8 mouse cellular contexts compared by ENCODE assay signal in the genomic region with DNA sequence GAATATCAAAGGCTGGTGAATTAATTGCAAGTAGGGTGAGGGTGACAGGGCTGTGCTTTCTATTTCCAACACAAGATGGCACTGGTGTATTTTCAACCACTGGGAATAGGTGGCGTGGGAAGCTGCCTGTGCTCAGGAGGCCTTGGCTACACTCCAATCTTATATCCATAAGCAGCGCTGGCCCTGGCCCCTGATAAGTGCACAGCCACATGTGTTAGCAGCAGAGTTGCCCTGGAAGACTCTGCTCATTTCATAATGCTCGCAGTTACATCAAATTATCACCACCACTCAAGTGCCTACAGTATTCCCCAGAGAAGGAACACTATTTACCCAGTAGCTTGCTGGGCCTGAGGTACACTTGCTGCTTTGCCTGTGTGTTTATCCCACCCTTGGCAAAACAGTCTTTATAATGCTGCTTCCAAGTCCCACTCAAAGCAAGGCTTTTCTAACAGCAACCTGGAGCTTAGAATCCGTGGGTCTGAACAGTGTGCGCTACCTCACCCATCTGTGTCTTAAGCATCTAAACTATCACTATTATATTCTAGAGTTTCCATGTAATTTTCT.
DNase-seq lines count a peak whose midpoint lies in the region; ATAC-seq and TF ChIP-seq lines count a peak whose summit lies in the region.

No protein-coding gene starts in this region.

- no peak overlapping the region for H3K4me3 ChIP-seq in embryonic facial prominence, embryonic 12.5 days
- H3K4me3 ChIP-seq in heart, postnatal 0 days (ENCODE audit: low read depth, low read length) = no peak overlapping the region
- no peak overlapping the region for H3K4me3 ChIP-seq in liver, embryonic 12.5 days

- peak; percentile 84 for TF ChIP-seq CTCF in heart, postnatal 0 days (IDR thresholded peaks at IDR 0.05; ENCODE audit: low read depth)

- H3K36me3 ChIP-seq in embryonic facial prominence, embryonic 12.5 days = no peaks in the 10 kb centered on the region
- no peaks in the 10 kb centered on the region for H3K36me3 ChIP-seq in heart, postnatal 0 days (replicated peaks; ENCODE audit: control insufficient read depth, insufficient read depth, low read length)
- no peaks in the 10 kb centered on the region for H3K36me3 ChIP-seq in liver, embryonic 12.5 days

- TF ChIP-seq EP300 in heart, postnatal 0 days (IDR thresholded peaks at IDR 0.05; ENCODE audit: low read depth) = no peak

- no peaks in the 10 kb centered on the region for H3K9me3 ChIP-seq in embryonic facial prominence, embryonic 12.5 days
- H3K9me3 ChIP-seq in heart, postnatal 0 days (replicated peaks; ENCODE audit: control insufficient read depth, low read length) = no peaks in the 10 kb centered on the region
- H3K9me3 ChIP-seq in liver, embryonic 12.5 days (replicated peaks) = no peaks in the 10 kb centered on the region

- peak; percentile 55 for DNase-seq in 416B (ENCODE audit: low read depth)
- peak; percentile 37 for DNase-seq in adrenal gland, postnatal 25 days
- peak; percentile 91 for DNase-seq in heart, postnatal 0 days (ENCODE audit: low spot score)
- peak; percentile 36 to 68 for DNase-seq in kidney, postnatal 36 days
- DNase-seq in ovary, postnatal 14 days (ENCODE audit: low spot score) = peak; percentile 22
- no peak for DNase-seq in T-cell, adult 2 months (ENCODE audit: low spot score)

- no peaks in the 10 kb centered on the region for H3K27me3 ChIP-seq in embryonic facial prominence, embryonic 12.5 days
- H3K27me3 ChIP-seq in heart, postnatal 0 days (ENCODE audit: control insufficient read depth, insufficient read depth, low read length) = no peaks in the 10 kb centered on the region
- no peaks in the 10 kb centered on the region for H3K27me3 ChIP-seq in liver, embryonic 12.5 days (replicated peaks)

- peak; percentile 92 for ATAC-seq in embryonic facial prominence, embryonic 12.5 days (ENCODE audit: insufficient number of reproducible peaks, insufficient read depth, low FRiP score, low TSS enrichment)
- peak; percentile 85 for ATAC-seq in heart, postnatal 0 days (ENCODE audit: insufficient read depth, low read depth)
- ATAC-seq in liver, embryonic 12.5 days = peak; percentile 35; the same call in 1 of the 2 replicates

- H3K4me1 ChIP-seq in embryonic facial prominence, embryonic 12.5 days = peaks cover 10% of the 10 kb centered on the region
- H3K4me1 ChIP-seq in heart, postnatal 0 days (ENCODE audit: control insufficient read depth, insufficient read depth) = no peaks in the 10 kb centered on the region
- no peaks in the 10 kb centered on the region for H3K4me1 ChIP-seq in liver, embryonic 12.5 days

- H3K9ac ChIP-seq in embryonic facial prominence, embryonic 12.5 days = no peak overlapping the region
- no peak overlapping the region for H3K9ac ChIP-seq in heart, postnatal 0 days (replicated peaks; ENCODE audit: low read depth, low read length)
- H3K9ac ChIP-seq in liver, embryonic 12.5 days = no peak overlapping the region

- H3K27ac ChIP-seq in embryonic facial prominence, embryonic 12.5 days = no peak overlapping the region
- H3K27ac ChIP-seq in heart, postnatal 0 days (ENCODE audit: low read depth) = no peak overlapping the region
- no peak overlapping the region for H3K27ac ChIP-seq in liver, embryonic 12.5 days

- no peak overlapping the region for H3K4me2 ChIP-seq in embryonic facial prominence, embryonic 12.5 days (replicated peaks)
- no peak overlapping the region for H3K4me2 ChIP-seq in heart, postnatal 0 days (ENCODE audit: low read depth, low read length)
- no peak overlapping the region for H3K4me2 ChIP-seq in liver, embryonic 12.5 days

- 29% methylated on average over 5 of the region's 5 CpGs for WGBS in embryonic facial prominence, embryonic 12.5 days
- 31% methylated on average over 5 of the region's 5 CpGs for WGBS in heart, postnatal 0 days
- 53% methylated on average over 5 of the region's 5 CpGs for WGBS in liver, embryonic 12.5 days (ENCODE audit: insufficient replicate concordance)

Comparison
In these comparisons a context has a peak if more than half of its experiments do, and no peak if none do; other contexts are left out.
1. ATAC-seq: peak in every context shown above with its lines; median percentile 92 in embryonic facial prominence, embryonic 12.5 days; 85 in heart, postnatal 0 days; 35 in liver, embryonic 12.5 days.